Mouse (Mus musculus): ENCODE results near the gene Gm3106.
"Not testable (repeated sequence)": the region's sequence is repeated elsewhere in the genome, so short reads cannot be mapped to it uniquely, and the experiment has no call there.

Gene Gm3106

DNA sequence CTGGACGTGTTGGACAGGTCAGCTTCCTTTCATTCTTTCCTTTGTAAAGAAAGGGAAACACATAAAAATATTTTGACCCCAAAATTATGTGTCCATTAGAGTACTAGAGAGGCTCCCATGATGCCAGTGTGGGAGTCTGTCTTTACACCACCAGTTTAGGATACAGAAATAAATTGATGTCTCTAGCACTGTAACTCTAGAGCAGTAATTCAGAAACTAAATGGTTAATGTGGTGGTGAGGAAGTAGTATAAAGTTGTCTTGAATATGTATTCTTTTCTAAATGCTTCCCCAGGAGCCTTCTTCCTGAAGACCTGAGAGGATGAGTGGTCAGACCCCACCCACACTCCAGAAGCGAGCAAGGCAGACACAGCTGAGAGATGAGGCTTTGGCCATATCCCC, at the start of gene Gm3106:
TSS of gene Gm3106 (plus strand) at position 301 of the 400 bp plus-strand sequence.
- not testable (repeated sequence) for ATAC-seq (ENCODE audit: insufficient number of reproducible peaks, low FRiP score, low TSS enrichment)

All from cerebellum, adult (tissue).